Mouse (Mus musculus) neural tube, embryonic 14.5 days (tissue): ENCODE data around the gene 2210017I01Rik. TPM values are rescaled to one million over a fixed set of nuclear protein-coding genes. Genes with fewer than 3 reads are reported as not detected.

Experiments used
- ATAC-seq: fragments of 200-750 bp; cut with Nextera tagmentation; 2 replicates; pipeline ENCODE4 v1.8.0; 2017; ENCODE audit warnings: low read depth, mild to moderate bottlenecking, moderate TSS enrichment, moderate library complexity
- H3K27ac ChIP-seq: fragments of 300-500 bp; sonication (generic); 2 replicates; pipeline ENCODE4 v1.5.1; 2014; ENCODE audit warnings: low read depth, mild to moderate bottlenecking, control low read depth, low read length, moderate library complexity, mixed read lengths
- H3K27me3 ChIP-seq: fragments of 300-500 bp; sonication (generic); 2 replicates; pipeline ENCODE4 v1.6.1; 2014; ENCODE audit warnings: low read length; ENCODE audit not compliant: control insufficient read depth, insufficient read depth
- H3K36me3 ChIP-seq: fragments of 300-500 bp; sonication (generic); 2 replicates; pipeline ENCODE4 v1.6.1; 2014; ENCODE audit warnings: low read length, mixed read lengths; ENCODE audit not compliant: control insufficient read depth, insufficient read depth
- H3K4me1 ChIP-seq: fragments of 300-500 bp; sonication (generic); 2 replicates; pipeline ENCODE4 v1.6.1; 2014; ENCODE audit warnings: low read length; ENCODE audit not compliant: control insufficient read depth, insufficient read depth
- H3K4me2 ChIP-seq: fragments of 300-500 bp; sonication (generic); 2 replicates; pipeline ENCODE4 v1.6.1; 2014; ENCODE audit warnings: mild to moderate bottlenecking, low read depth, low read length, control low read depth
- H3K4me3 ChIP-seq: fragments of 300-500 bp; sonication (generic); 2 replicates; pipeline ENCODE4 v1.5.1; 2014; ENCODE audit warnings: low read depth, low read length, control low read depth, mixed read lengths
- H3K9ac ChIP-seq: fragments of 300-500 bp; sonication (generic); replicated peaks from 2 replicates; pipeline ENCODE4 v1.6.1; 2014; ENCODE audit warnings: low read depth, mild to moderate bottlenecking, control low read depth, low read length, mixed read lengths
- H3K9me3 ChIP-seq: fragments of 300-500 bp; sonication (generic); 2 replicates; pipeline ENCODE4 v1.6.1; 2016; ENCODE audit warnings: low read length; ENCODE audit not compliant: control insufficient read depth
- WGBS: fragments of 180-500 bp; shearing (Covaris S2); extraction: QIAGEN DNeasy Blood & Tissue Kit; methylation state at CpG from one replicate; pipeline ENCODE4 v1.1.7; 2014; 5-methylcytosine and 5-hydroxymethylcytosine counted together
- polyA plus RNA-seq: library from polyadenylated mRNA; unstranded; fragments of >200 nt; fragmentation: Nextera tagmentation; extraction: Ambion mirVana; gene quantifications from 2 replicates; pipeline ENCODE4 v1.2.1, GENCODE M21; 2014

Gene 2210017I01Rik
- polyA plus RNA-seq, 1 experiment from 2014 or later = not detected

DNA sequence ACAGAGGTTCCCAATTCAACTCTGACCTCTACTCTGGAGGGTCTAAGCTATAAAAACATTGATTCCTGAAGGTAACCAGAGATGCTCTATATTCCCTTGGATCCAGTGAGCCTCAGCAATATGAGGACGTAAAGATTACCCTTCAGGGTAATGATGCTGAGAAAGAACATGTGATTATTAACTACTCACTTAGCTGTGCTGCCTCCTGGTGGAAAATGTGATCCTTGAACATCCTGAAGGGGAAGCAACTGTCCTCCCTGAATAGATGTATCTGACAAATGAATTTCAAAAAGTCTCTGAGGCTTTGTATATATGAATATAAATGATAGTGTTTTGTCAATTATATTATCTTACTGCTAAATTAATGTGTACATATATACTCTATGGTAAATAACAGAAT, 6.8 kb downstream of the 2210017I01Rik start:
- H3K27ac ChIP-seq = no peak overlapping the region
- no peak overlapping the region for H3K4me3 ChIP-seq
- H3K9ac ChIP-seq = no peak overlapping the region
- 53% methylated on average over 1 of the region's 1 CpGs for WGBS
- ATAC-seq = no peak
- H3K4me1 ChIP-seq = no peaks in the 10 kb centered on the region
- no peak overlapping the region for H3K4me2 ChIP-seq
- no peaks in the 10 kb centered on the region for H3K27me3 ChIP-seq
- H3K36me3 ChIP-seq = no peaks in the 10 kb centered on the region
- H3K9me3 ChIP-seq = no peaks in the 10 kb centered on the region

DNA sequence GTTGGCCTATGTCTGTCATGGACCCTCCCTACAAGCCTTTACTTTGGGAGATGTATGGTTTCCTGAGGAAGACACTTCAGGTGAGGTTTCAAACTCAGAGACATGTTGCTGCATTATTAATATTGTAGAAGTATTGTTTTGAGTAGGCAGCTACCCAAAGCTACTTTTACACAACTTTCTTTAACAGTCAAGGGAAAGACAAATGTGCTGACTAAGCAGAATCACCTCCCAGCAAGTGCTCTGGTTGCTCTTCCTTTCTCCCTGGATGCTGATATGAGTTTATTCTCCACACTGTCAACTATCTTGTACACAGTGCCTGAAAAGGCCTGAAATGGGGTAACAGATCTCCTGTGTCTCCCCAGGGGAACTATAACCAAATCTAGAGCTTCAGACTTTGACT, 7.3 kb downstream of the 2210017I01Rik start:
- H3K36me3 ChIP-seq = no peaks in the 10 kb centered on the region
- no peak overlapping the region for H3K9ac ChIP-seq
- H3K27ac ChIP-seq = no peak overlapping the region
- H3K4me3 ChIP-seq = no peak overlapping the region
- no peaks in the 10 kb centered on the region for H3K9me3 ChIP-seq
- H3K4me2 ChIP-seq = no peak overlapping the region
- no peaks in the 10 kb centered on the region for H3K27me3 ChIP-seq
- no peaks in the 10 kb centered on the region for H3K4me1 ChIP-seq
- no peak for ATAC-seq

DNA sequence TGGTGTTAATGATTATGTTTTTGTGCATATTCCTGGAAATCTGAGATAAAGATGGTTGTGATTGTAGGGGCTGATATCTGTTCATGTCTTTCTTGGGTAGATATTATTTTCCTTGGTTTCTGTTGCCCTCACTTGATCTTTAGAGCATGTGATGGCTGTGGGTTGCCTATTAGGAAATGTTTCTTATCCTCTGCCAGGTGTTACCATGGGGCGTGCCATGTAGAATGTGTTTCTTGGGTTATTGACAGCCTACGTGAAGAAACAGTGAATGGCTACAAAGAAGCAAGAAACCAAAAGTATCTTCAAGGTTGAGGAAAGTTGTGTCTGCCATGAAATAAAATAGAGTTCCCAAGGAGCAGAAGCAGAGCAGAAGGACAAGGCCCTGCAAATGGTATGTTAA, 8.9 kb downstream of the 2210017I01Rik start:
- H3K4me2 ChIP-seq = no peak overlapping the region
- no peaks in the 10 kb centered on the region for H3K27me3 ChIP-seq
- 88% methylated on average over 2 of the region's 2 CpGs for WGBS
- H3K36me3 ChIP-seq = no peaks in the 10 kb centered on the region
- no peak overlapping the region for H3K9ac ChIP-seq
- no peaks in the 10 kb centered on the region for H3K9me3 ChIP-seq
- H3K4me1 ChIP-seq = no peaks in the 10 kb centered on the region
- ATAC-seq = no peak
- no peak overlapping the region for H3K4me3 ChIP-seq
- H3K27ac ChIP-seq = no peak overlapping the region

DNA sequence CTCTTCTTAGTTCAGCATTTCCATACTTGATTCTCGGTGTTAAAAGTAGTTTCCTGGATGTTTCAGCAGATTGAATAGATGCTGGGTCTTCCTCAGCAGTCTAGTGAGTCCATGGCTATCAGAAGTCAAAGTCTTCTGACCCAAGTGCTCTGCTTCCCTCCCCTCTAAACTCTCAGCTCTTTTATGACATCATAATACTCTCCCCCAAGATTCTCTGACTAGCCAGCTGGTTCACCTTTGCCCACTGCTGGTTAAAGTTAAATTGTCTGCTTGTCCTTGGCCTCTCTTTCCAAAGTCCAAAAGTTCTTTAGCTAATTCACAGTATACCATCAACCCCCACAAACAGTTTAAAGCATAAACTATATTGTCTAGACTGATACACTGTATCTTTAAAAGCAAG, 18.4 kb downstream of the 2210017I01Rik start, which contains the start of gene Smcp:
Gene Smcp, minus strand, starts transcription at position 140 of the 400 bp plus-strand sequence.
- Histone ChIP-seq H3K4me2 (no peak within 1 kb of the TSS), H3K4me3 (no peak within 1 kb of the TSS), H3K9me3 (no peaks in the 10 kb centered on the region), H3K4me1 (no peaks in the 10 kb centered on the region), H3K9ac (no peak within 1 kb of the TSS), H3K27me3 (no peaks in the 10 kb centered on the region), H3K36me3 (no peaks in the 10 kb centered on the region), H3K27ac (no peak within 1 kb of the TSS)
- no peak for ATAC-seq
- WGBS = 79% methylated on average over 1 of the region's 1 CpGs

DNA sequence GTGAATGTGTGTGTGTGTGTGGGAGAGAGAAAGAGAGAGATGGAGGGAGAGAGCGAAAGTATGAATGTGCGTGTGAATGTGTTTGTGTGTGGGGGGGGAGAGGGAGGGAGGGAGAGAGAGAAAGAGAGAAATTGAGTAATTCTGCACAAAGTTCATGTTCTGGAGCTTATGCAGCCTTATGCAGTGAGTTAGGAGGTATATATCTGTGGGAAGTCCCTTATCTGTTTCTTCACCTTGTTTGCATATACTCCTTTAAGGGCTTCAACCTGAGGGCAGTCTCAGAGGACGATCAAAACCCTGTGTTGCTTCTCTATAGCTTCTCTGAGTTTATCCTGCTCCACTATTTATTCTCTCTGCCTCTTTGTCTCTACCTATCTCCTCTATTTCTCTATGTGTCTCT, 20.1 kb downstream of the 2210017I01Rik start:
- H3K9me3 ChIP-seq = no peaks in the 10 kb centered on the region
- no peaks in the 10 kb centered on the region for H3K27me3 ChIP-seq
- no peak overlapping the region for H3K27ac ChIP-seq
- no peak overlapping the region for H3K9ac ChIP-seq
- no peaks in the 10 kb centered on the region for H3K4me1 ChIP-seq
- 85% methylated on average over 3 of the region's 3 CpGs for WGBS
- no peak overlapping the region for H3K4me3 ChIP-seq
- H3K4me2 ChIP-seq = no peak overlapping the region
- H3K36me3 ChIP-seq = no peaks in the 10 kb centered on the region
- no peak for ATAC-seq

DNA sequence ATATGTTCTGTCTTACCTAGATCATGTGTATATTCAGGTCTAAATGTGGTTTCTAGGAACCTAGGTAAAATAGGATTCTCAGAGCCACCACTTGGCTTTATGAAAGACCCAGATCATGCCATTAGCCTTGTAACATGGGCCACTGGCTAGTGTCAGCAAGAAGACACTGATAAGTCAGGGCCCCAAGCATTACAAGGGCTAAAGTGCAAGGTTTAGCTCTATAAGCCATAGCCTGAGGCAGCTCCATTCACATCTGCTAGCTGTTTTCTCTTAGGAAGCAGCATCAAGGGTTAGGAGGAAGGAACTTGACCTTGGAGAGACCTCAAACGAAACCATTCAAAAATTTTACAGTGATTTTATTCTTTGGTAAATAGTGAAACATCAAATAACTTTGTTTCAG, 22.2 kb downstream of the 2210017I01Rik start:
- H3K4me3 ChIP-seq = no peak overlapping the region
- H3K9me3 ChIP-seq = no peaks in the 10 kb centered on the region
- H3K27me3 ChIP-seq = no peaks in the 10 kb centered on the region
- no peak for ATAC-seq
- no peaks in the 10 kb centered on the region for H3K36me3 ChIP-seq
- no peaks in the 10 kb centered on the region for H3K4me1 ChIP-seq
- 60% methylated on average over 1 of the region's 1 CpGs for WGBS
- H3K27ac ChIP-seq = no peak overlapping the region
- no peak overlapping the region for H3K4me2 ChIP-seq
- no peak overlapping the region for H3K9ac ChIP-seq

DNA sequence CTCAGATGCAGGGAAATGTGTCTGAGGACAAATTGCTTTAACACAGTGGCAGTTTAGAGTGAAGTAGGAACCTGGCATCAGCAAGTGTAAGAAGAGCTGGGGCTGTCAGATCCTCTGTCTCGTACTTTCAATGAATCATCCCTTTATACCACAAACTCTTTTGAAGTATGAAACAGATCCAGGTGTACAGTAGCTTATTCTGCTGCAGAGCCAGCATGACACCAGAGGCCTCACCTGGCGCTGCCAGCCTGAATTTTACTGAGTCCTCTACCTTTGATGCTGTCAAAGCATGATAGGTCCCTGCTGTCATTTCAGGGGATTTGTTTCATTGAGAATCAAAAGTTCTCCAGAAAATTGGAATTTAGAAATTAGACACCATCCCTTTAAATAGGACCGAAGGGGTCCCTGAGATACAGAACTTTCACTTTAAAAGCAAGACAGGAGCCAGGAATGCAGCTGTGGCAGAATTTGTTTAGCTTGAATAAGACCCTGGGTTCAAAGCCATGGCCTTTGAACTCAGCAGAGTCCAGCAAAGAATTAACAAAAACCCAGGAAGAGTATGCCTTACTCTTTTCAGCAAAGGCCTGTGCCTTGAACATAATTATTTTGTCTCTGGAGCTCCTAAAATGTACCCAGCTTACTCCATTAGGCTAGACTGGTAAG, 24.0 kb downstream of the 2210017I01Rik start:
- ATAC-seq = no peak
- Histone ChIP-seq H3K9ac (no peak overlapping the region), H3K9me3 (no peaks in the 10 kb centered on the region), H3K27me3 (no peaks in the 10 kb centered on the region), H3K4me3 (no peak overlapping the region), H3K27ac (no peak overlapping the region), H3K36me3 (no peaks in the 10 kb centered on the region), H3K4me2 (no peak overlapping the region), H3K4me1 (no peaks in the 10 kb centered on the region)
- WGBS = 70% methylated on average over 3 of the region's 3 CpGs

DNA sequence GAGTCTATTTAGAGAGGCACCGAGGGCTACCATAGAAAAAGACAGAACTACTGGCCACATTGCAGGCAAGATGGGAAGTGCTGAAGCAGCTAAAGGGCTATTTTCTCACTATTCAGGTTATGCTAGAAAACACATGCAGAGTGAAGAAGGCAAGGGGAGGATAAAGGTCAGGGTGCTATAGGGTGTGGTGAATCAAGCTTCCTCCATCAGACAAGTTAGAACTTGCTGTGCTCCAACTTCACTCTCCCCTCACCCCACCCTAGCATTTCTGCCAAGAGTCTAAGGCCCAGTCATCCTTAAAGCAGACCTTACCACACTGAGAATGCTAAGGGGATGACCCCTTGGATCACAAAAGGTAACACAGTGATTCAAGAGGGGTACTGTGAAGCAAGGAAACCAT, 27.8 kb downstream of the 2210017I01Rik start:
- 81% methylated on average over 1 of the region's 1 CpGs for WGBS
- H3K9me3 ChIP-seq = no peaks in the 10 kb centered on the region
- no peaks in the 10 kb centered on the region for H3K4me1 ChIP-seq
- H3K9ac ChIP-seq = no peak overlapping the region
- no peak overlapping the region for H3K4me2 ChIP-seq
- no peaks in the 10 kb centered on the region for H3K27me3 ChIP-seq
- no peak overlapping the region for H3K4me3 ChIP-seq
- no peak overlapping the region for H3K27ac ChIP-seq
- ATAC-seq = no peak
- no peaks in the 10 kb centered on the region for H3K36me3 ChIP-seq

DNA sequence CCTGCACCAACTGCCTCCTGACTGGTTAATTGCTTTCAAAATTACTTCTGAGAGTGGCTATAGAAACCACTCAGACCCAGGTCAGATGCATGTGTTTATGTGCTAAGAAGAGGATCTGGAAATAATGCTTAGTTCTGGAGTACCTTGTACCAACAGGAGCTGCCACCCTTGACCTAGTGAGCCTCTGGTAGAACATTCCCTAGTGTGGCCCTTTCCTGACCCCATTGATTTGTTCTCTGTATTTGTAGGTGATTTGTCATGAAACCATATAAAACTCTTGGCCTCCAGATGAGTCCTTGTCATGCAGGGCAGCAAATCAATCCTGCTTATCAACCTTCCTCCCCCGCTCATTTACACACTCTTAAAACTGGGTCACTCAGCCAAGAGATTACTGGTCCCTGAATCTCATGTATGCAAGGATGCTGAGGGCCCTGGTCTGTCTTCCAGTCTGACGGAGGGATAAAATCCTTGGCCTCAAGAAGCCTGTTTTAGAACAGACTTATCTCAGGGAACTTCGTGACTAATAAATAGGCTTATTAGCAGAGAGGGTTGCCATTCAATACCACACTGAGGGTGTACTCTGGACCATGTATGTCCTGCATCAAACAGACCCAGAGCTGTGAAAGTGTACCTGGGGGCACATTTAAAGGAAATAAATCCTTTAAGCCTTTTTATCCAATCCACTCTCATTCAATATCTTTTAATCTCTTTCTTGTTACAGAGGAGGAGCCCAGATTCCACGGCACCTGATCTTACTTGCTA, 28.5 kb downstream of the 2210017I01Rik start:
- H3K36me3 ChIP-seq = no peaks in the 10 kb centered on the region
- 80% methylated on average over 4 of the region's 4 CpGs for WGBS
- no peak overlapping the region for H3K27ac ChIP-seq
- no peaks in the 10 kb centered on the region for H3K27me3 ChIP-seq
- H3K9ac ChIP-seq = no peak overlapping the region
- H3K4me3 ChIP-seq = no peak overlapping the region
- H3K9me3 ChIP-seq = no peaks in the 10 kb centered on the region
- H3K4me1 ChIP-seq = no peaks in the 10 kb centered on the region
- ATAC-seq = no peak
- H3K4me2 ChIP-seq = no peak overlapping the region
